Mouse (Mus musculus) heart, adult 18-20 months (tissue): ENCODE measurements at regions not wholly inside any gene's neighbourhood (a gene's known extent, or its start where the extent isn't known, plus 50 kb on each side); places are given as distances from the start of the nearest gene placed in this dataset.

Experiments used
- DNase-seq, 2 experiments: peaks; one replicate each; pipeline ENCODE4 v3.0.0; 2021 to 2022; ENCODE audit warnings: mixed read lengths in 1 of 2

DNA sequence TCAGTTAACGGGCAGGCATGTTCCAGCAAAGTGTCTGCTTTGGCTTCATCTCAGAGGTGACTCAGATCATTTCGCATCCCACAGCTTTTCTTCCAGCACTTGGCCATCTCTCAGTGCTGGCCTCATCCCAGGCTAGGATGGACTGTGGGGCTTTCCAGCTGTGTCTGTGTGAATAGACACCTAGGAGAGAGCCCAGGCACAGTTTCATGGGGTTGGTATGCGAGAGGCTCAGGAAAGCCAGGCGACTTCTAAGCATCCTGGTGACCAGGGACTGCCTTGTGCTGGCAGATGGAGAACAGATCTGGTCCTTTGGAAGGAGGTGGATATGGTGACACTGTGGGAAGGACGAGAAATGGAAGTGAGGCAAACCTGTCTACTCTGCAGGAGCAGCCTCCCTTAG lies 182.9 kb downstream of the Cd83 start:
- peak; percentile 37 to 38 for DNase-seq

DNA sequence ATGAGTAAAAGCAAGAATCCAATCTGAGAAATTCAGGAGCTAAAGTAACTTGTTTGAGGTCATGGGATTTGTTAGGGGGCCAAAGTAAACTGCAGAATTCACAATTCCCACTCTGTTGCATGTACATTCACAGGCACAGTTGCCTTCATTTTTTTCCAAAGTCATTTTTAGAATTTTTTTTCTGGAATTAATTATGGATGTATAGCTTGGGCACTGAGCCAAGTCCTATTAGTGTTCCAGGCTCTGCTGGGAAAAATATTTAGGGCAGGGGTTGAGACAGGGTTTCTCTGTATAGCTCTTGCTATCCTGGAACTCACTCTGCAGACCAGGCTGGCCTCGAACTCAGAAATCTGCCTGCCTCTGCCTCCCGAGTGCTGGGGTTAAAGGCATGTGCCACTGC lies 188.3 kb downstream of the Cd83 start:
- no peak for DNase-seq

DNA sequence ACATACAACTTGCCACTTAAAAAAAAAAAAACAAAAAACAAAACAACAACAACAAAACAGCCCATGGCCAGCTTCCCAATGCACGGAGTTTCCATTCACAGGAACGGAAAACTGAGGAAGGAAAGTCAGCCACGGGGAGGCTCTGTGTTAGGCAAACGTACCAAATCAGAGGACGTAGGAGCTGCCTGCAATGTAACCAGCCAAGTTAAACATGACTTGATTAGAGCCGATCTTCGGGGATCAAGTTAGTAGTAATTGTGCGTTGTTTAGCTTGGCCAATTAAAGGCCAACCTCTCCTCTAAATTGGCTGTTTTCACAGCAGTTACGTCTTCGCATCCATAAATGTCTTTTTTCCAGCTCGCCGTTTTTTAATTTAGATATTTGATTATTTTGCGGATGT lies 190.7 kb downstream of the Cd83 start:
- DNase-seq: no peak

DNA sequence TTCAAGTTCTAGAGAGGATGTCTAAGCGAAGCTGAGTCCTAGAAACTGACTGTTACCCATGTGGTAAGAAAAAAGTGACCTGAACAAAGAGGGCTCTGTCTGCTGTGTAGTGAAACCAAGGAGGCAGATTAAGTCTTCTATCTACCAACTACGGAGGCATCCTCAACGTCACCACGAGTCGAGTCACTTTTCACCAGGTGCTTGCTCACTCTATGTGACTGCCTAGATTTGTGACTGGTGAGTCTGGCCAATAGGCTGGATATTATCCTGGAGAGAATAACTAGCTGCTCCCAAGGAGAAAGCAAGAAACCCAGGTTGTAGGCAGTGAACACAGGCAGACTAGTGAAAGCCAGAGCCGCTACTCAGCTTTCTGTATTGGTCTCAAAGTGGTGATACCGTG lies 191.2 kb downstream of the Cd83 start:
- DNase-seq: no peak

DNA sequence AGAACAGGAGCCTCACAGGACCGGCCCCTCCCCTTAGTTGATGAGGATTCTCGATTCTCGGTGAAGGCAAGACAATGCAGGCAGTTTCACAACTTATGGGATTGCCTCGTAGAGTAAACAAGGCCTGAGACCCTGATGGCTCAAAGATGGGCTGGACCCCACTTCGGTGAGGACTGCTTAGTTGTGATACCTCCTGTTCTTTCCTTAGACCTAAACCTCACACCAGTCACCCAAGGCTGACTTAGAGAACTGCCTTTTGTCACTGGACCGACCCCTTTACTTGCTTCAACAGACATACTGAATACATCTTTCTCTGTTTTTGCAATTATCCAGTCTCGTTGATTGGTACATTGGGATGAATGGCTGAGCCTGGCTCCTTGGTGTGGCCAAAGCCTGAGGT lies 192.1 kb downstream of the Cd83 start:
- no peak for DNase-seq

DNA sequence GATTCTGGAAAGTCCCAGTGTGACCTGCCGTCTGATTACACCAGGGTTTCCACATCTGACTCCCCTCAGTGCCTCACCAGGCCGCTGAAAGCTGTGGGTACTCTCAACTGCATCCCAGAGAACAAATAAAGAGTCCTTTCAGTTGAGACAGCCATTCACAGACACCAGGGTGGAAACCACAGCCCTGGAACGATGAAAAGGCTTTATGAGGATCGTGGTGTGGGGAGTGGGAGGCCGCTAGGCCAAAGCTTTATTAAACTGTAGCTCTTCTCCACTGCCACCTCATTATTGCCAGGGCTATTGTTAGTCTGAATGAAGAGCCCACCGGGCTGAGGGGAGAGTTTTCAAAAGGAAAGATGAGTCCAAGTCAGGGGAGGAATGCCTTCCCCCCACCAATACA lies 202.8 kb downstream of the Cd83 start:
- DNase-seq: no peak

DNA sequence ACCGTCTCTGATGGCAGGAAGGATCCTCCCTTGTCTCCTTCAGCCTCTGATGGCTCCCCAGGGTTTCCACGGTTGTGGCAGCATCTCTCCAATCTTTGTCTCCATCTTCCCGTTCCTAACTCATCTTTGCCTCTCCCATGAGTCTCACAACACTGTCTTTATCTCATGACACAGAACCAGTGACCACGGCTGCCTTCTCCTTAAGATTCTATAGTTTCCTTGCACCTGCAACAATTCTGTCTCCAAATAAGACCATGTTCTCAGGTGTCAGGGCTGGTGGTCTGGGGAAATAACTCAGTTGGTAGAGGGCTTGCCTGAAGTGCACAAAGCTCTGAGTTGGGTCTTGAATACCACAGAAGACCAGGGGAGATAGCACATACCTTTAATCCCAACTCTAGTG lies 203.8 kb downstream of the Cd83 start:
- DNase-seq: no peak

DNA sequence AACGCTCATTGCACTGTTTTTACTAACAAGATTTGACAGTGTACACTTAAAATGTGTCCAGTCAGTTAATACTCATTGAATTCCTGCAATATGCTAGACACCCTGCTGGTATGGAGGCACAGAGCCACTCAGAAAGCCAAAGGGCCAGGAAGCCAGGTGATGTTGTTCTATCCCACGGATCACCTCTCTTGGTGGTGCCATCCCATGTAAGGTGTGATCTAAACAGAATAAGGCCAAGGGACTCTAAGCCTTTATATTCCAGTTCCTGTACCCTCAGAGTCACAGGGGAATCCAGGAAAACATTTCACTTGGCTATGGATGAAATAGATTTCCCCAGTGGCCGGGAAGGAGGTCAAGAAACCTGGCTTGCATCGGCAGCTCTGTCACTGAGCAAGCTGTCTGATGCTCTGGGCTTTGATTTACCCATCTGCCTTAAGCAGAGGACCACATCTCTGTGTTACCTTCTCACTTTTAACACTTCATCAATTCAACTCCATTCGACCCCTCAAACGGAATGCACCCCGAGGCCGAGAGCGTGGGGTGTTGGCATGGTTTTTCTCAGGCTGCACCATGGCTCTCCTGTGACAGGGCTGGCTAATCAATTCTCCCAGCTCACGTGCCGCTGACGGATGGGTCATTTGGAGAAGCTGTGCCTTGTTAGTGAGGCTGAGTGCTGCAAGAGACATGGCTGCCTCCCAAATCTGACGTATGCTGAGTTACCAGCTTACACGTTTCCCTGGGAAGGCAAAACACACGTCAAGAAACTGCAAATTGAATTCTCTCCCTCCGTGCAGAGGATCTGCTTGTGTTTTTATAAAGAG lies 205.9 kb downstream of the Cd83 start:
- DNase-seq: peak; percentile 53 to 71

DNA sequence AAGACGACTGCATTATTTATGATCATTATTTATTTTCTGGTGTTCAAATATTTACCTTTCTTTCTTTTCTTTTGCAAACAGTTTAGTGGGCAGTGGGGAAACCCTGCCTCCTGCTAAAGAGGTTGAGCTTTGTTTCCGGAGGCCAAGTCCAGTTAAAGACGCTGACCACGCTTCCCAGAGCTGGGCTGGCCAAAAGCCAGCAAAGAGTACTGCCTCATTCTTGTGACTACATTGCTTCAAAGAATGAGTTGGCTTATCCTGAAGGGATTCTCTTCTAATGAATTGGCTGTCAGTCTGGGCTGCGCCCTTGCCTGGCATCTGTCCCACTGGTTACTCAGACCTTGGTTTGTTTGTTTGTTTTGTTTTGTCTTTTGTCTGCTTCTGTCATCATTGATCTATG lies 207.2 kb downstream of the Cd83 start:
- peak; percentile 70 to 75 for DNase-seq

DNA sequence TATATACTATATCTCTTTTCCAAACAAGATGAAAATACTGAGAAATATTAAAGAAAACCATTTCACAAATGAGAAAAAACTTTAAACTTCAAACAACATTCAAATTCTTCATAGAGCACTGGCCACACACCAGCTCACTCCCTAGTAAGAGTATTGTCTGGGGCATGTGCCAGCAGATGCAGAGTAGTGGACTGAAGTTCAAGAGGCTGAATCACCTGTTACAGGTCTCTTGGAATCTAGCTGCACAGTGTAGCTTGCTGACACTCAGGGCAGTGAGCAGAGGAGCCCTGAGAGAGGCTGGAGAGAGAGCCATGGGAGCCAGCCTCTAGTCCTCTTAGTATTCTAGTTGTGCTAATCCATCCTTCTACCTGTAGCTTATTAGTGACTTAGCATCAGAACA lies 208.4 kb downstream of the Cd83 start:
- no peak for DNase-seq

DNA sequence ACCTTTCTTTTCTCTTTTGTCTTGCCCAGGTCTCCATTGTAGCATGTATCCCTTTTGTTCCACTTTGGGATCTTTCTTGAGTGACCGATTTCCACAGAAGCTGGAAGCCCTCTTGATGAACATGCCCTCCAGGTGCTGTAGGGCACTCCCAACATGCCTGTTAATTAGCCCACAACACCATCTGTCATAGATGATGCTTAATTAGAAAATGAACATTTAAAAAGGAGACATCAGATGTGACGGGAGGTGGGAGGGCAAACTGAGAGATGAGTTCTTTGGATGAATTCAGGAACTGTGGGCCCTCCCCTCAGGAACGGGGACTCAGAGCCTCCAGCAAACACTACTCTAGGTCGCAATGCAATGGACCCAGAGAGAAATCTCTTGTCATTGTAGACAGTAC lies 209.8 kb downstream of the Cd83 start:
- DNase-seq: no peak

DNA sequence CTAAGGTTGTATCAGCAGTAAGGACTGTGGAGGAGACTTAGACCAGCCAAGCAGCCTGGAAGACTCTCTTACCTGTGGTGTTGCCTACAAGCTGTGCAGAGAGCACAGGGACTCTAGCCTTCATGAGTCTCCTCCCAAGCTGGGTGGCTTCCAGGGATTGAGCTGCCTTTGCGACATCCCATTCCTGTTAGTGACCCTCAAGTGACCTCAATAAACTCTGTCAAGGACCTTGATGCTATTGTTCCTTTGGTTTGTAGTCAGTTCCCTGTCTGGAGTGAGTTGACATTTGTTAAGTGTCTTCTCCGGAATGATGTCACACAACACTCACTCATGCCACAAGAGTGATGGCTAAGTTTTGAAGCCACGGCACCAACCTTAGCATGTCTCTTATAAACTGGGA lies 211.0 kb downstream of the Cd83 start:
- DNase-seq: peak; percentile 20 to 55

DNA sequence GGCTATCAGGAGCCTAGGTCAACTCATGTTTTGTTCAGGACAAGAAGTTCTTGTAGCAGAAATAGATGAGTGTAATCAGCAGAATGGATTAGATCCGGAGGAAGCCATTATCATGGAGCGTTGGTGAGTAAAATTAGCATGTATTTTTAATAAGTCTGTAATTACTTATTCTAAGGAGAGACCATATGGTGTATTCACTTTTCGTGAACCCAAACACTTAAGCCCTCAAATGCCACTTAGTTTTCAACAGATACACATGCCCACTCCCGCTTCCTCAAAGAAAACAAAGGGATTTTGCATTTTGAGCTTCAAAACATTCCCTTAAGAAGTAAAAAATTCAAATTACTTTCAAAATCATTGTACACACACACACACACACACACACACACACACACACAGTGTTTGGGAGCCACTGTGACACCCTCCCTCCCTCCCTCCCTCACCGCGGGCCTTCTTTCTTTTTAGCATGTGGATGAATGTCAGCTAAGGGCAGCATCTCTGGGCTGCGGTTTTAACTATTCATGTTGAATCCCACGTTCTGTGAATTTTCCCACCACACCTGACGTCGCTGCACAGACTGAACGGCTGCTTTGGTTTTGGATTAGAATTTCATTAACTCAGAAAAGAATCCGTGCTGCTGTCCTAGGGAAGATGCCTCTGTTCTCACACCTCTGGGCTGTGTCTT lies 217.4 kb downstream of the Cd83 start:
- DNase-seq: no peak

DNA sequence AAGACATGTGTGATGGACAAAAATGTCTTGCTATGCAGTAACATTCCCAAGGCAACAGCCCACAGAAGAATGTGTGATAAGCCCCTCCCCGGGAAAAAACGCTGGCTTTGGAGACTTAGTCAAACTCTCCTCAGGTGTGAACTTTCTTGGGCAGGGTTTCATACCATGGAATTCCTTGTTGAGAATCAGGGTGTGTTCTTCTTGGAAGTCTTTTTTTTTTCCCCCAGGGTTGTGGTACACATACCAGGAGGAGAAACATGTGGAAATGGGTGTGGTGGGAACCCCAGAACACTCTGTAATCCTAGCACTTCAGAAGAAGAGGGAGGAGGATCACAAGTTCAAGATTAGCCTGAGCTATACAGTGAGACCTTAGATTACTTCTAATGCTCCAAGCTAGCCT lies 228.3 kb downstream of the Cd83 start:
- DNase-seq: no peak

DNA sequence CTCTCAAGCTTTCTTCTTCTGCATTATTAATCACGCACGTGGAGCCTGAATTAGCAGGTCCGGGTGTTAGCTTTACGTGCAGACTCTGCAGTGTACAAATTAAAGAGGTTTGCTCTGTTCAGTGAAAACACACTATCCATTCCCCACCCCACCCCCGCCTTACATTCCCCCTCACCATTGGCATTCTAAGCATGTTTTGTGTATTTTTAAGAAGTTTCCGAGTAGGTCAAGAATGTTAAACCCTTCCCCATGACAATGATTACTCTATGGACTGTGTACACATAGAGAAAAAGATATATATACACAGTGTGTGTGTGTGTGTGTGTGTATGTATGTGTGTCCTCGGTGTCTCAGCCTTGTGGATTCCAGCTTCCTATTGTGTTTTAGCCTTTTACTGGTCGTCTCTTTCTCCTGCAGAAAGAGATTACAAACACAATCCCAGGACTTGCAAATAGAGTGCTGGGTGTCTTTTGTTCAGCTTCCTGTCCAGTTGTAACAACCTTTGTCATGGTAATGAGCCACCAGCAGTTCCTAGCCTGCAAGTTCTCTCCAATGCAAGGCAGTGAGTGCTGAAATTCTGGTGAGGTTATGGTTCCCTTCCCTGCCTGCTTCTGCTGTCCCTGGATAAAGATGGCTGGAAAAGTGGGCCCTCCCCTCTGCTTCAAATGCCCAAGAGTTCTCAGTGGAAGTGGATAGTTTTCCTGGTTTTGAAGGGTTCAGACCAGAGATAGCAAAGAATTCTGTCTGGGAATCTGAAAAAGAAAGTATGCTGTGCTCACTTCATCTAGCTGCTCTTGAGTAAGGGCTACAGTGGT lies 234.1 kb downstream of the Cd83 start:
- DNase-seq: no peak

DNA sequence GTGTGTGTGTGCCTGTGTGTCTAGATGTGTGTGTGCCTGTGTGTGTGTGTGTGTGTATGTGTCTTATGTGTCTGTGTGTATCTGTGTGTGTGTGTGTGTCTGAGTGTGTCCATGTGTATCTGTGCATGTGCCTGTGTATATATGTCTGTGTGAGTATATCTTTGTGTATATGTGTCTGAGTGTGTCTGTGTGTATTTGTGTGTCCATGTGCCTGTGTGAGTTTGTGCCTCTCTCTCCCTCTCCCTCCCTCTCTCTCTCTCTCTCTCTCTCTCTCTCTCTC lies 234.7 kb downstream of the Cd83 start:
- no peak for DNase-seq

DNA sequence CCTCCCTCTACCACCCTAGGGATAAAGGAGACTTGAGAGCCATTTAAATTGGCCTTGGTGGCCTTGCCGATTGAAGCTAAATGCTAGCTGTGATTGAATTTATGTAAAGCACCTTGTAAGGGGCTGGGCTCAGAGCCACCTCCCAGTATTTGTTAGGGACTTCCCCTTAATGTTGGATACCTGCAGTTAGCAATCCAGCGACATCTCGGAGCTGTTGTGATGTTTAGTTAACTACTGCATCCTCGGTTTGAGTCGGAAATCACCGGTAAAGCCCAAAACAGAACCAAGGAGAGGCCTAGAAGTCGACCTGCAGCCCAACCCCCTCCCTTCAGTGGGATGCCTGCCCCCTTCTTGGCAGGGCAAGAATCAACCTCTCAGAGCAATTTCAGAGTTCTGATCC lies 236.3 kb downstream of the Cd83 start:
- no peak for DNase-seq

DNA sequence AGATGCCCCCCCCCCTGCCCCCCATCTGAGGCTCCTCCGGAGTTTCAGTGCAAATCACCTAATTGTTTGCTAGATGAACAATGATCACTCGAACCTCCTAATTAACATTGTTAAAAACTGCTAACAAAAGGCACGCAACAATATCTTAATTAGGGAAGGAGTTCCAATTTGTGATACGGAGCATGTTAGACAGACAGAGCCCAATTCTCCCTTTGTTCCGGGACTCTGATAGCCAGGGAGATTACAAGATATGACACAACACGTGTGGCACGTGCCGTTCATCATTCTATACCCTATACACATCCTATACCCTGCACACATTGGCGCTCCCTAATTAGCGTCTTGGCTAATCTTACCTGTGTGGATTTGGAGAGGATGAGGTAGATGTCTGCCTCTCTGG lies 237.5 kb downstream of the Cd83 start:
- no peak for DNase-seq

DNA sequence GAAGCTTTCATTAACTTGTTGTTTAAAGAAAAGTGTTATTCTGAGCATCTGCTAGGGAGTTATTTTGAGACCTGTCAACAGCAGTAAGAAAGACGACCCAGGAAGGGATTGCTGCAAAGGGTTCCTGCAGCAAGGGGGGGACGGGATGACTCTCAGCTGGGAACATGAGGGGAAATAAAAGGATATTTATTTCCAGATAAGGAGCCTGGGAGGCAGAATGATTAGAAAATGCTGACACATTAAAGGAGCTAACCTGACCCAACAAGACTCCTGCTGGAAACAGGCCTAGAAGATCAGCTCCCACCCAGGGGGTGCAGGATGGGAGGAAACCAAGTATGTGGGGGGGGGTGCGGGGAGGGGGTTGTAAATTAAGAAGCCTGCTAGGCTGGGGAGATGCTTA lies 240.0 kb downstream of the Cd83 start:
- DNase-seq: peak in 1 of 2 experiments; percentile 28

DNA sequence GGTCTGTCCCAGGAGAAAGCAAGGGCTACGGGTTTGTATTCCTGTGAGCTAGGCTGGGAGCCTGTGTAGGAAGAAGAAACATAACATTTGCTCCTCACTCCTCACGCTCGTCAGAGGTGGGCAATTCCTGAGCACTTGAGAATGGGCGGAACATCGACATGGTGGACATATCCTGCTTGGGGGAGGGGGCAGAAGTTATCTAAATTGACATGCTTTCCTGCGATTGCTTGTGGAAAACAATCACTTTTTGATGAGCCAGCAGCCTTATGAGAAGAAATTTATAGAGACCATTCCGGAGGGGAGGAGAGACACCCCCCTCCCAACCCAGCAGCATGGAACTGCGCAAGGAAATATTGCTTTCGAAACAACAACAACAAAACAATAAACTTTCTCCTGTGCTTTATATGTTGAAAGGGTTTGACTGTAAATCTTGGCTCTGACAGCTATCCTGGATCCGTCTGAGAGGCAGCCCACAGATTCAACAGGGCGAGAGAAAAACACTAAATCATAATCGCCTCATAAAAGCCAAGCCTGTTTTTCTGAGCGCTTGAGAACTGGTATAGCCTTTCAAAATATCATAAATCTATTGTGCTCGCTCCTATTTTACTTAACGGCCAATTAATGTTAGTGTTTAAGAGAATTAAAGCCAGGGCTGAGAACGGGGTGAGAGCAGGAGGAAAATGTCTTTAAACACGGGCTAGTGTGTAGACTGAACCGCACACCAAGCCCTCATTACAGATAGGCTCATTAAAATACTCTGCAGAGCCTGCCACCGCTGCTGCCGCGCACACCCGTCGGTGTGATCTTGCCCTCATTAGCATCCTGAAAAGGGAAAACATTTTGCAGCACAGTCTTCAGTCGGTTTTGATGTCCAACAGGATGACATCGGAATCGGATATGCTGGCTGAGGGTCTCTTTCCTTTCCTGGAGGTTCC lies 242.0 kb downstream of the Cd83 start:
- peak in 1 of 2 experiments; percentile 61 for DNase-seq

DNA sequence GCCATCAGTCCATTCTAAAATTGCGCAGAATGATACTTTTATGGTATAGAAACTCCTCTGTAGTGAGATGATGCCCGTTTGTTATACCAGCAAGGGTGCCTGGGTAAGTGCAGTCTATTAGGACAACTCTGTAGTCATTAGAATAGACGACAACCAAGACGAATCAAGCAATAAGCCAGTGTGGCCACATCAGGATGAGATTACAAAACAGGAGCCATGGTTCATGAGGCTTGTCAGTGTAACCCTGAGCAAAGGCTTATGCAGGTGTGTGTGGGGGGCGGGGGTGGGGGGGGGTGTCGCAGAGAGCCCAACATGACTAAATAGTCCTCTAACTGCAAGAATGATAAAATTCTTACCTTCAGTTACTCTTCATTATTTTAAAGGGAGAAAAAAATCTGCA lies 243.5 kb downstream of the Cd83 start:
- no peak for DNase-seq

DNA sequence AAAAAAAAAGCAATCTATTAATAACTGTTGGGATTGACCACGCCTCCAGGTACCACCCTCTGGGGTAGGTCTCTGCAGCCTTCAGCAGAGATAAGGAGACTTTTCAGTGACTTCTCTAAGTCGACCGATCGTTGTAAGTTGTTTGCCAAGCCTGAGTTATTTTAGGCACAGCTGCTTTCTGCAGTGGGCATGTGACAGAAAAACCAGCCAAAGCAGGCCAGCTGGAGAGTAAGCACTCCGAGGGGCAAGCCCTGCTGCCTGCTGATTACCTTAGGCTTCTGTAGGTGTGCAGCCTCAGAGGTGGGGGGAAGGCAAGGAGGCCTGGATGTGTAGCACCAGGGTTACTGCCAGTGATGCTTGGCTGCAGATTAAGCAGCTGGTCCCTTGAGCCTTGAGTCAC lies 246.0 kb downstream of the Cd83 start:
- DNase-seq: peak; percentile 56 to 70
